ENCODE assay signal across 8 mouse cellular contexts in the genomic region with DNA sequence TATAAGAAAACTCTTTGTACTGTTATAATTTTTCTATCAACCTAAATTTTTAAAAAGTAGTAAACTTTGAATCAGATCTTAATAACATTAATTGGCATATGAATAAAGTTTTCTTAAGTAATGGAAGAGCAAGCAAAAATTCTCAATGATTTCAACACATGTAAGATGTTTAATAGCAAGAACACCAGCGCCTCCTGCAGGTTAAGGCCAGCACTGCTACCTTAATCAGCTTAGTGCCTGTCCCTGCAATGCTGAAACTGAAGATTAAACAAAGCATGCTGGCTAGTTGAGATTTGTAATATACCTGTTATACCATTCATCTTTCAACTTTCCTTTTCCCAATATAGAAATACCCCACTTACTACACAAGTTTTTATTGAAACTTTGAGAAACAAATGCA. TPM values are rescaled to one million over a fixed set of nuclear protein-coding genes. Genes with fewer than 3 reads are reported as not detected.
A peak's percentile ranks its signal among the peaks of the same experiment; 100 is the strongest.
DNase-seq lines count a peak whose midpoint lies in the region; ATAC-seq and TF ChIP-seq lines count a peak whose summit lies in the region.

No protein-coding gene starts in this region.

- H3K9me3 ChIP-seq in kidney, embryonic 14.5 days (ENCODE audit: control insufficient read depth, low read length) = no peaks in the 10 kb centered on the region
- H3K9me3 ChIP-seq in intestine, embryonic 16.5 days (ENCODE audit: control insufficient read depth, low read length) = peaks cover 3% of the 10 kb centered on the region; the same call in 1 of the 2 replicates
- no peaks in the 10 kb centered on the region for H3K9me3 ChIP-seq in limb, embryonic 11.5 days (ENCODE audit: control insufficient read depth, low read length)

- peaks cover 5% of the 10 kb centered on the region; the same call in 1 of the 2 replicates for H3K4me1 ChIP-seq in kidney, adult 2 months (ENCODE audit: control insufficient read depth, insufficient read depth, low read length)
- no peaks in the 10 kb centered on the region; the same call in 1 of the 2 replicates for H3K4me1 ChIP-seq in kidney, embryonic 14.5 days (ENCODE audit: control insufficient read depth, insufficient read depth, low read length)
- H3K4me1 ChIP-seq in intestine, embryonic 16.5 days (ENCODE audit: control insufficient read depth, insufficient read depth, low read length) = peaks cover 2% of the 10 kb centered on the region; the same call in 1 of the 2 replicates
- H3K4me1 ChIP-seq in limb, embryonic 11.5 days (ENCODE audit: control insufficient read depth, insufficient read depth, low read length) = peaks cover 4% of the 10 kb centered on the region

- no peak overlapping the region for H3K4me3 ChIP-seq in kidney, adult 2 months (ENCODE audit: insufficient read depth, low read depth, low read length)
- H3K4me3 ChIP-seq in kidney, embryonic 14.5 days (ENCODE audit: low read length) = no peak overlapping the region
- H3K4me3 ChIP-seq in intestine, embryonic 16.5 days (ENCODE audit: low read length) = no peak overlapping the region
- H3K4me3 ChIP-seq in limb, embryonic 11.5 days (ENCODE audit: low read depth, low read length) = no peak overlapping the region

- DNase-seq in kidney, adult 2 months = peak; percentile 85
- peak; percentile 67 for DNase-seq in c-Kit-positive CD71-negative TER-119-negative erythroid progenitor cells, embryonic 14.5 days (ENCODE audit: low read depth)
- peak; percentile 77 for DNase-seq in forelimb bud, embryonic 11.5 days (ENCODE audit: low read depth, low spot score)
- peak; percentile 88 for DNase-seq in limb, embryonic 11.5 days (ENCODE audit: low spot score)
- DNase-seq in natural killer cell, adult 2 months (ENCODE audit: low spot score in 2 of 2) = peak; percentile 69 to 78
- DNase-seq in testis, postnatal 10 days (ENCODE audit: low spot score) = peak; percentile 91

- WGBS in kidney, adult 2 months = 7% methylated on average over 1 of the region's 1 CpGs
- WGBS in kidney, embryonic 14.5 days = 17% methylated on average over 1 of the region's 1 CpGs
- WGBS in intestine, embryonic 16.5 days = 6% methylated on average over 1 of the region's 1 CpGs
- 13% methylated on average over 1 of the region's 1 CpGs for WGBS in limb, embryonic 11.5 days

- no peak overlapping the region for H3K9ac ChIP-seq in kidney, embryonic 14.5 days (ENCODE audit: low read depth, low read length)
- H3K9ac ChIP-seq in intestine, embryonic 16.5 days (ENCODE audit: low read depth, low read length) = no peak overlapping the region
- H3K9ac ChIP-seq in limb, embryonic 11.5 days (ENCODE audit: low read length) = no peak overlapping the region

- TF ChIP-seq CTCF in kidney, adult 2 months (conservative IDR thresholded peaks at IDR 0.05; ENCODE audit: insufficient read depth, insufficient read length, low read depth, low read length) = peak; percentile 88

- TF ChIP-seq POLR2A in kidney, adult 2 months (IDR thresholded peaks at IDR 0.05; ENCODE audit: low read depth, low read length) = no peak

- ATAC-seq in kidney, embryonic 14.5 days (ENCODE audit: low FRiP score, low TSS enrichment) = no peak
- ATAC-seq in intestine, embryonic 16.5 days = 0 out of 2 replicates have a peak, but pooled peaks have one; percentile 48
- no peak for ATAC-seq in limb, embryonic 11.5 days (ENCODE audit: insufficient number of reproducible peaks, low FRiP score, low TSS enrichment, low read depth)

- no peaks in the 10 kb centered on the region for H3K27me3 ChIP-seq in kidney, adult 2 months (replicated peaks; ENCODE audit: control insufficient read depth, insufficient read depth, low read length)
- no peaks in the 10 kb centered on the region for H3K27me3 ChIP-seq in kidney, embryonic 14.5 days (ENCODE audit: control insufficient read depth, insufficient read depth, low read length)
- no peaks in the 10 kb centered on the region for H3K27me3 ChIP-seq in intestine, embryonic 16.5 days (replicated peaks; ENCODE audit: control insufficient read depth, insufficient read depth, low read length)
- H3K27me3 ChIP-seq in limb, embryonic 11.5 days (ENCODE audit: control insufficient read depth, insufficient read depth, low read length) = no peaks in the 10 kb centered on the region

- H3K4me2 ChIP-seq in kidney, embryonic 14.5 days (replicated peaks; ENCODE audit: low read depth, low read length) = no peak overlapping the region
- H3K4me2 ChIP-seq in intestine, embryonic 16.5 days (ENCODE audit: low read depth, low read length) = no peak overlapping the region
- H3K4me2 ChIP-seq in limb, embryonic 11.5 days (ENCODE audit: low read depth, severe bottlenecking) = no peak overlapping the region

- no peak overlapping the region for H3K27ac ChIP-seq in kidney, adult 2 months (ENCODE audit: insufficient read depth, low read depth, low read length)
- no peak overlapping the region for H3K27ac ChIP-seq in kidney, embryonic 14.5 days (ENCODE audit: low read depth, low read length)
- H3K27ac ChIP-seq in intestine, embryonic 16.5 days (ENCODE audit: low read length) = no peak overlapping the region
- H3K27ac ChIP-seq in limb, embryonic 11.5 days (replicated peaks; ENCODE audit: low read depth, low read length) = no peak overlapping the region

- H3K36me3 ChIP-seq in kidney, adult 2 months (ENCODE audit: control insufficient read depth, insufficient read depth, low read length) = peaks cover 15% of the 10 kb centered on the region
- H3K36me3 ChIP-seq in kidney, embryonic 14.5 days (ENCODE audit: control insufficient read depth, insufficient read depth, low read length) = peaks cover 66% of the 10 kb centered on the region
- H3K36me3 ChIP-seq in intestine, embryonic 16.5 days (ENCODE audit: control insufficient read depth, insufficient read depth, low read length) = peaks cover 10% of the 10 kb centered on the region
- peaks cover 16% of the 10 kb centered on the region for H3K36me3 ChIP-seq in limb, embryonic 11.5 days (ENCODE audit: control insufficient read depth, insufficient read depth, low read length)

RNA-seq across cellular contexts. Expression of gene Rtraf, which starts 5.7 kb away (rescaled TPM):
- polyA plus RNA-seq in kidney, adult 2 months (2012; rRNA removed) = 37.9 and 47.3 TPM in 2 replicates
- 230 and 277 TPM in 2 replicates for polyA plus RNA-seq in kidney, embryonic 14.5 days (2014; fragmentation: Nextera tagmentation; extraction: Ambion mirVana)
- 177 and 188 TPM in 2 replicates for polyA plus RNA-seq in intestine, embryonic 16.5 days (2015; fragmentation: Nextera tagmentation; extraction: Ambion mirVana)
- polyA plus RNA-seq in limb, embryonic 11.5 days (2014; fragmentation: Nextera tagmentation; extraction: Ambion mirVana) = 256 and 263 TPM in 2 replicates
